8 mouse cellular contexts compared by ENCODE assay signal in the genomic region with DNA sequence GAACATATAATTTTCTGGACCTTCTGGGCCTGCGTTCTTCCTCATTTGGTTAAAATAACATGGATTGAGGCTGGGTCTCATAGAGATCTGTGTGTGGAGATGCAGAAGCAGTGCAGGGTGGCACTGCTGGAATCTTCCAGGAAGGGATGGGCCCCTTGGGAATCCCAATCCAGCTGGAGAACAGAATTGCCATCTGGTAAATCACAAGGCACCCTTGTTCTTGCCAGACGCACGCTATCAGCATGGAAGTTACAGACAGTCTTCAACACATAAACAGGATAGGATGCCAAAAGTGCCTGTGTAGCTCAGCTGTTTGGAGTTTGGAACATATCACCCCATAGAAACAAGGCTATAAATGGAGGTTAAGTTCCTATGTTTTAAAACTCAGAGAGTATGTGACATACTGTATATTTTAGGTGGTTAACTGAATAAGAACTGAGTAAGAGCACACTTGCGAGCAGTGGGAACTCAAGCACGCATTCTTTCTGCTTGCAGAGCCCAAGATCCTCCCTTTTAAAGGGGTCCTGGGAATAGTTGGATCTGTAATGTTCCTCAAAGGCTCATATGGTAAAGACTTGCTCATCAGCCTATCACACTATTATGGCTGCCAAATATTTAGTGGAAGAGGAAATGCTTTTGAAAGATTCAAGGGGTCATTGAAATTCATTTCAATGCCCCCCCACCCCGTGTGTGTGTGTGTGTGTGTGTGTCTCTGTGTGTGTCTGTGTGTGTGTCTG.
DNase-seq lines count a peak whose midpoint lies in the region; ATAC-seq and TF ChIP-seq lines count a peak whose summit lies in the region.
"Had no signal": no experiment of that assay in that cellular context is flagged by ENCODE, and none has a peak within 500 bp of the region (broad histone marks: within the 10 kb centered on the region; RNA-seq: fewer than 3 reads in every experiment).

No protein-coding gene starts in this region.

- H3K27ac ChIP-seq in heart, postnatal 0 days (ENCODE audit: low read depth) = no peak overlapping the region
- H3K27ac ChIP-seq: neural tube, embryonic 12.5 days had no signal

- no peak for TF ChIP-seq CTCF in heart, postnatal 0 days (IDR thresholded peaks at IDR 0.05; ENCODE audit: low read depth)

- TF ChIP-seq EP300 in heart, postnatal 0 days (IDR thresholded peaks at IDR 0.05; ENCODE audit: low read depth) = no peak

- no peak overlapping the region for H3K4me2 ChIP-seq in heart, postnatal 0 days (ENCODE audit: low read depth, low read length)
- H3K4me2 ChIP-seq: neural tube, embryonic 12.5 days had no signal

- no peaks in the 10 kb centered on the region for H3K27me3 ChIP-seq in heart, postnatal 0 days (ENCODE audit: control insufficient read depth, insufficient read depth, low read length)
- H3K27me3 ChIP-seq: neural tube, embryonic 12.5 days had no signal

- H3K9me3 ChIP-seq in heart, postnatal 0 days (replicated peaks; ENCODE audit: control insufficient read depth, low read length) = no peaks in the 10 kb centered on the region
- H3K9me3 ChIP-seq: neural tube, embryonic 12.5 days had no signal

- DNase-seq in kidney, postnatal 10 days = peak; percentile 14
- no peak for DNase-seq in kidney, postnatal 36 days
- DNase-seq in heart, postnatal 0 days (ENCODE audit: low spot score) = no peak
- DNase-seq in left cerebral cortex, adult 9 months (ENCODE audit: low spot score in 2 of 2) = peak; percentile 35 to 63
- peak; percentile 40 for DNase-seq in right cerebral cortex, postnatal 25 days
- DNase-seq in cerebellum, adult 18-20 months = no peak
- no peak for DNase-seq in spleen, postnatal 36 days (ENCODE audit: low spot score in 2 of 2)

- 57% methylated on average over 6 of the region's 6 CpGs for WGBS in heart, postnatal 0 days

- no peak overlapping the region for H3K9ac ChIP-seq in heart, postnatal 0 days (replicated peaks; ENCODE audit: low read depth, low read length)
- H3K9ac ChIP-seq: neural tube, embryonic 12.5 days had no signal

- H3K4me1 ChIP-seq in heart, postnatal 0 days (ENCODE audit: control insufficient read depth, insufficient read depth) = no peaks in the 10 kb centered on the region
- H3K4me1 ChIP-seq: neural tube, embryonic 12.5 days had no signal

- H3K36me3 ChIP-seq in heart, postnatal 0 days (replicated peaks; ENCODE audit: control insufficient read depth, insufficient read depth, low read length) = no peaks in the 10 kb centered on the region
- H3K36me3 ChIP-seq: neural tube, embryonic 12.5 days had no signal

- 0 out of 2 replicates have a peak, but pooled peaks have one; percentile 17 for ATAC-seq in heart, postnatal 0 days (ENCODE audit: insufficient read depth, low read depth)

- no peak overlapping the region for H3K4me3 ChIP-seq in heart, postnatal 0 days (ENCODE audit: low read depth, low read length)
- H3K4me3 ChIP-seq: neural tube, embryonic 12.5 days had no signal

Comparison
In these comparisons a context has a peak if more than half of its experiments do, and no peak if none do; other contexts are left out.
1. DNase-seq: peak in kidney, postnatal 10 days (single experiment), left cerebral cortex, adult 9 months (2 of 2) and right cerebral cortex, postnatal 25 days (single experiment); none in kidney, postnatal 36 days (0 of 2), heart, postnatal 0 days (single experiment), cerebellum, adult 18-20 months (0 of 2) and spleen, postnatal 36 days (0 of 2).